Mouse (Mus musculus) thymus, adult 2 months (tissue): ENCODE measurements around the gene Ear6. TPM values are rescaled to one million over a fixed set of nuclear protein-coding genes. Genes with fewer than 3 reads are reported as not detected.

Source experiments
- DNase-seq: peaks from one replicate; pipeline ENCODE4 v3.0.0; 2021
- H3K27ac ChIP-seq: fragments of 200-500 bp; 2 replicates; pipeline ENCODE4 v1.5.1; 2012; ENCODE audit warnings: low read length, control low read depth; ENCODE audit not compliant: control insufficient read depth, insufficient read depth
- H3K27me3 ChIP-seq: fragments of 200-500 bp; 2 replicates; pipeline ENCODE4 v1.6.1; 2012; ENCODE audit warnings: mild to moderate bottlenecking, low read length, moderate library complexity, mixed read lengths; ENCODE audit not compliant: control insufficient read depth, insufficient read depth
- H3K36me3 ChIP-seq: fragments of 200-500 bp; 2 replicates; pipeline ENCODE4 v1.6.1; 2012; ENCODE audit warnings: mild to moderate bottlenecking, low read length, moderate library complexity; ENCODE audit not compliant: control insufficient read depth, insufficient read depth
- H3K4me1 ChIP-seq: fragments of 200-500 bp; replicated peaks from 2 replicates; pipeline ENCODE4 v1.6.1; 2012; ENCODE audit warnings: low read length; ENCODE audit not compliant: control insufficient read depth, insufficient read depth
- H3K4me3 ChIP-seq: fragments of 200-500 bp; 2 replicates; pipeline ENCODE4 v1.5.1; 2012; ENCODE audit warnings: mild to moderate bottlenecking, low read length, control low read depth, moderate library complexity; ENCODE audit not compliant: control insufficient read depth, insufficient read depth
- CTCF ChIP-seq: fragments of 200-500 bp; IDR thresholded peaks from 2 replicates; pipeline ENCODE4 v1.5.1; 2012; ENCODE audit warnings: mild to moderate bottlenecking, control low read depth, low read length, moderate library complexity, borderline replicate concordance; ENCODE audit not compliant: control insufficient read depth, poor library complexity, insufficient read depth; ENCODE audit errors: extremely low read depth
- POLR2A ChIP-seq: fragments of 200-500 bp; IDR thresholded peaks from 2 replicates; pipeline ENCODE4 v1.6.1; 2012; ENCODE audit warnings: mild to moderate bottlenecking, low read length, control low read depth, moderate library complexity; ENCODE audit not compliant: control insufficient read depth, poor library complexity, insufficient read depth; ENCODE audit errors: extremely low read depth
- WGBS: fragments of 180-500 bp; shearing (Covaris S2); methylation state at CpG from one replicate; pipeline ENCODE4 v1.1.7; 2018; 5-methylcytosine and 5-hydroxymethylcytosine counted together
- polyA plus RNA-seq: library from polyadenylated mRNA; depleted of rRNA; stranded (reverse); fragments of >200 nt; gene quantifications from 2 replicates; pipeline ENCODE4 v1.2.3, GENCODE M21; 2012

Ear6 gene
- polyA plus RNA-seq, 1 experiment: 1.8 TPM

GRCm38 (mm10) chr14:51893094-51893794 is 39.7 kb downstream of the Ear6 start:
- no peak for DNase-seq
- no peak for TF ChIP-seq CTCF
- H3K4me3 ChIP-seq: no peak overlapping the region
- WGBS: 93% methylated on average over 10 of the region's 10 CpGs
- peaks cover 3% of the 10 kb centered on the region for H3K4me1 ChIP-seq
- H3K36me3 ChIP-seq: peaks cover 35% of the 10 kb centered on the region
- H3K27ac ChIP-seq: no peak overlapping the region
- no peaks in the 10 kb centered on the region for H3K27me3 ChIP-seq

- WGBS: 92% methylated on average over 3 of the region's 3 CpGs
- H3K4me3 ChIP-seq: no peak overlapping the region
- no peak overlapping the region for H3K27ac ChIP-seq
- peaks cover 32% of the 10 kb centered on the region for H3K36me3 ChIP-seq
- no peak for DNase-seq
- H3K27me3 ChIP-seq: no peaks in the 10 kb centered on the region
- peaks cover 3% of the 10 kb centered on the region for H3K4me1 ChIP-seq
- TF ChIP-seq CTCF: no peak
- TF ChIP-seq POLR2A: no peak
These were observed 40.3 kb downstream of the Ear6 start for GRCm38 (mm10) chr14:51893809-51894208.

- Histone ChIP-seq H3K4me1 (peaks cover 3% of the 10 kb centered on the region), H3K27ac (no peak overlapping the region), H3K36me3 (peaks cover 20% of the 10 kb centered on the region), H3K27me3 (no peaks in the 10 kb centered on the region), H3K4me3 (no peak overlapping the region)
- WGBS: 94% methylated on average over 14 of the region's 14 CpGs
- TF ChIP-seq POLR2A (no peak), CTCF (no peak)
- no peak for DNase-seq
These were observed 41.6 kb downstream of the Ear6 start for GRCm38 (mm10) chr14:51895071-51895470.

GRCm38 (mm10) chr14:51896019-51896418 is 42.5 kb downstream of the Ear6 start:
- peaks cover 3% of the 10 kb centered on the region for H3K4me1 ChIP-seq
- WGBS: 91% methylated on average over 6 of the region's 6 CpGs
- no peak overlapping the region for H3K4me3 ChIP-seq
- DNase-seq: no peak
- no peak overlapping the region for H3K27ac ChIP-seq
- peaks cover 11% of the 10 kb centered on the region for H3K36me3 ChIP-seq
- H3K27me3 ChIP-seq: no peaks in the 10 kb centered on the region
- no peak for TF ChIP-seq POLR2A
- TF ChIP-seq CTCF: no peak

- Histone ChIP-seq H3K27ac (no peak overlapping the region), H3K27me3 (no peaks in the 10 kb centered on the region), H3K4me3 (no peak overlapping the region), H3K4me1 (peaks cover 3% of the 10 kb centered on the region), H3K36me3 (peaks cover 4% of the 10 kb centered on the region)
- no peak for DNase-seq
- 91% methylated on average over 8 of the region's 8 CpGs for WGBS
- TF ChIP-seq CTCF: no peak
- TF ChIP-seq POLR2A: no peak
These were observed 43.2 kb downstream of the Ear6 start for GRCm38 (mm10) chr14:51896539-51897170.

GRCm38 (mm10) chr14:51899351-51899750 is 45.9 kb downstream of the Ear6 start:
- no peak overlapping the region for H3K4me3 ChIP-seq
- WGBS: 94% methylated on average over 1 of the region's 1 CpGs
- TF ChIP-seq POLR2A: no peak
- TF ChIP-seq CTCF: no peak
- H3K27ac ChIP-seq: no peak overlapping the region
- H3K27me3 ChIP-seq: no peaks in the 10 kb centered on the region
- DNase-seq: no peak
- no peaks in the 10 kb centered on the region for H3K4me1 ChIP-seq
- H3K36me3 ChIP-seq: no peaks in the 10 kb centered on the region
